Mouse (Mus musculus) kidney, postnatal 14 days (tissue): ENCODE measurements around the gene Zfp385a.

Experiments used
- DNase-seq: peaks from one replicate; pipeline ENCODE4 v3.0.0; 2022; ENCODE audit warnings: mixed read lengths

Gene Zfp385a

GRCm38 (mm10) chr15:103305792-103306645 lies 33.9 kb downstream of the Zfp385a start:
- DNase-seq = peak; percentile 67

DNA sequence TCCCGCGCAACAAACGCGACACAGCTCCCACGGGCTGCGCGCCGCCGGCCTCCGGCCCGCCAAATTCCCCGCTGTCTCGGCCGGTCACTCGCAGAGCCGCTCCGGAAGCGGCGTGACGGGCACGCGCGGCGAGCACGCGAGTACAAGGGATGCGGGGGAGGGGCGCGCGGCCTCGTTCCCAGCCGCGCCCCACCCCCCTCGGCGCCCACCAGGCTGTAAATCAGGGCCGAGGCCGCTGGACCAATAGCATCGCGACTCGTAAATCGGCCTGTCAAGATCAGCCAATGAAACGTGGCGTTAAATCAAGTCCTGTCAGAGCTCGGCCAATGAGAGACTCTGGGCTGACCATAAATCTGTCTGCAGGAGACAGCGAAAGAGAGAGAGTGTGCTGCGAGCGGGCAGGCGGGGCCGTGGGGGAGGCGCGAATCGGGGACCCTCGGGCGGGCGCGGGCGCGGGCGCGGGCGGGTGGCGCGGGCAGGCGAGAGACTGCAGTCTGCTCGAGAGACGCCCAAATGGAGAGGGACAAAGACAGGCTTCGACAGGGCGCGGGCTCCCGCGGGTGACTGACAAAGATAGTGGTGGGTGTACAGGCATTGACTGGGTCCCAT lies 34.7 kb downstream of the Zfp385a start:
- peak; percentile 99 for DNase-seq

GRCm38 (mm10) chr15:103304616-103304969 lies 35.3 kb downstream of the Zfp385a start:
- DNase-seq = no peak

- DNase-seq = no peak
Measured at GRCm38 (mm10) chr15:103303916-103304615, 35.8 kb downstream of the Zfp385a start.

GRCm38 (mm10) chr15:103302341-103303021 lies 37.4 kb downstream of the Zfp385a start:
- DNase-seq = no peak

GRCm38 (mm10) chr15:103301547-103302340 lies 38.1 kb downstream of the Zfp385a start:
- no peak for DNase-seq

DNA sequence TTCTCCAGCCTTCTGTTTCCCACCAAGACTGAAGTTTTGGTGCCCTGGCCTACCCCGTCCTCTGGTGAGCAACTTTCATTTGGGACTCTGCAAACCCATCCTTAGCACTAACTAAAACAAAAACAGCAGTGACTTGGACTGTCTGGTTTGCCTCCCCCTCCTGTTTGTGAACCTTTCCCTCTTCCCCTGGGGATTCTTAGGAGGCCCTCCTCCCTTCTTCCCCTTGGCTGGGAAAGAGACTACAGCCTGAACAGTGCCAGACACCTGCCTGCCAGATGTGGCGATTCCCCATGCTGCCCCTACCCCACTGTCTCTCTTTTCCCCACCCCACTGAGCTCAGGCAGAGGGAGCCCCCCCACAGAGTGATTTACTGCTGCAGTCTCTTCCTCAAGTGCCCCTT lies 38.8 kb downstream of the Zfp385a start:
- DNase-seq = no peak

GRCm38 (mm10) chr15:103300560-103300959 lies 39.3 kb downstream of the Zfp385a start:
- DNase-seq = no peak

DNA sequence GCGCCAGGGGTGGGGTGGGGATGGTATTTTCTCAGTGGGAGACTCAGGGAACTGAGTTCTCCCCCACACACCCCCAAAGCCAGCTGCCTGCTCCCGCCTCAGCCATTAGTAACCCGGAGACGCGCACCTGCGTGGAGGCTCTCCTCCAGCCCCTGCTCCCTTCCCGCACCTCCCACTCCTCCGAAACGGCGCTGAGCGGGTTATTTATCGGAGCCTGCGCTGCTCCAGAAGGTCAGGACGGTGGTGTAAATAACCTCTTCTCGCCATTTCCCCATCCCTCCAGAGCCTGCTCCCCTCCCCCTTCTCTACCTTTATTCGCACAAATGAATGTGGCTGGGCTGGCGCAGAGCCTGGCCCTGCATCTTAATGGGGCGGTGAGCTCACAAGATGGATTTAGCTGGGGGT lies 39.8 kb downstream of the Zfp385a start:
- DNase-seq = no peak

DNA sequence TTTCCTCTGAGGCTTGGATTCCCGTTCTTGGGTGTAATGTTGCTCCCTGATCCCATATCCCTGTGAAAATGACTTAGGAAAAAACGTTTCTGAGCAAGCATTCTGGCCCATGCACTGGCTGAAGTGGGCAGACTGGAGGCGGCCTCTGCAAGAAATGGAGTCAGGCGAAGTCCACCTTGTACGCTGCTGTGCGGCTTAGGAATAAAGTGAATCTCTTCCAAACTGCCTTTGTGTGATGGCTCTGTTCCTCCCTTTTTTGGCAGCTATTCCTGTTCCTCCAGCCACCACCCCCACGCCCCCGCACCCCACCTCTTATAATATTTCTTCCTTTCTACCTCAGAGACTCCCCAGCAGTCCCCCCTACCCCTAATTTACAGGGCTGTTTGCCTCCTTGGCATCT lies 40.2 kb downstream of the Zfp385a start:
- no peak for DNase-seq

DNA sequence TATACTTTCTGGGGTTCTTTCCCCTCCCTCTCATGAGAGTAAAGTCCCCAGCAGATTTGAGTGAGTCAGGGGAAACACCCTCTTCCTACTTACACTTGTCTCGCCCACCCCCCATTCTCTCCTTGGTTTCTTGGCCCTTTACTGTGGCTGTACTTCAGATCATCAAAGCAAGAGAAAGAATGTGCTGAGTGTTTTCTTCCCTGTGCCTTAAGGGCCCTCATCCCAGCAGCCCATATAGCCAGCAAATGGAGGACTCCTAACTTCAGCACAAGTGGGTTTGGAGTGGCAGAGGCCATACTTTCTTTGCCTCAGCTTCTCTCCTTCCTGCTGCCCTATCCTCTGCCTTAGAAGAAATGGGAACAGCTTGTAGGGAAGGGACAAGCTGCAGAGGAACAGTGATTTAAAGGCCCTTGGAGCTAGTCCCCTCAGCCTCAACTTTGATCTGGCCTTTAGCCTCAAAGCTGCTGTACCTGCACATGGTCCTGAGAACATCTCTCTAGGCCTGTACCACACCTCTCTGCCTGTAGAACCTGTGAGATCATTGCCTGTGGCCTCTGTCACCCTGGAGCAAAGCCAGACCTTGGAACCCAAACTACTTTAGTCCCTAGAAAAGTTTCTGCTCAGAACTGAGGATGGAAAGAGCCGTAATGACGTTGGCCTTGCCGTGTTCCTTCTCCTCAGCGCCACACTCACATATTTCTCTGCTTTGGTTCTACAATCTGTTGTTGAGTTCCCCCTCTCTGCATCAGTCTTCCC lies 40.9 kb downstream of the Zfp385a start:
- no peak for DNase-seq

GRCm38 (mm10) chr15:103298026-103298425 lies 41.9 kb downstream of the Zfp385a start:
- DNase-seq = no peak

DNA sequence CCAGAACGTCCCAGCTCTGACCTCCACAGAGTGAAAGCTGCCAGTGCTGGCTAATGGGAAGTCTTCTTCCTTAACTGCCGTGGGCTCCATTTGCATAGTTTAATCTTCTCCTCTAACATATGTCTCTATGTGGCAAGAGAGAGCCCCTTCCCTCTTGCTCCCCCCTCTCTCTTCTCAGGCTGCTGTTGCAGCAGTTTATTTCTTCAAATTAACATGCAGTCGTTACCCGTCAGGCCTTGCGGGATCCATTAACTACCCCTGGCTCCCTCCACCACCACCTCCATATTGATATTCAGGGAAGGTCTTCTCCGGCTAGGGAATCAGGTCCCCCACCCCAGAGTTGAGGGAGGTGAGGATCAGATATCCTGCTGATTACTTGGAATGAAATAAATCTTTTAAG lies 42.6 kb downstream of the Zfp385a start:
- DNase-seq = no peak

DNA sequence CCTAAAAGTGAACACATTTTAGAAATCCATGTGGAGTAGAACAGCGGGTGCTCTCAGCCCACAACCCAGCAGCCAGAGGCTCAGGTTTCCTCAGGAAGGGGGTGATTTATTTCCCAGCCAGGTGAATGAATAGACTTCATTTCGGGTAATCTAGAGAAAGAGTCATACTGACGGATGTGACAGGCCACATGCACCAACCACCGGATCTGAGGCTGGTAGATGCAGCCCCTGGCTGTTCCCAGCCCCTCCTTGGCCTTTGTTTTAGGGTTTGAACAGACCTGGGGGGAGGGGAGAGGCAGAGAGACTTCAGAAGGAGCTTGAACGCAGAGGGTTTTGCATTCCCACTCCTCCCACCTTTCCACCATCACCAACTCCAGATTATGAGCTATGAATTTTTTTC lies 44.0 kb downstream of the Zfp385a start:
- DNase-seq = no peak

DNA sequence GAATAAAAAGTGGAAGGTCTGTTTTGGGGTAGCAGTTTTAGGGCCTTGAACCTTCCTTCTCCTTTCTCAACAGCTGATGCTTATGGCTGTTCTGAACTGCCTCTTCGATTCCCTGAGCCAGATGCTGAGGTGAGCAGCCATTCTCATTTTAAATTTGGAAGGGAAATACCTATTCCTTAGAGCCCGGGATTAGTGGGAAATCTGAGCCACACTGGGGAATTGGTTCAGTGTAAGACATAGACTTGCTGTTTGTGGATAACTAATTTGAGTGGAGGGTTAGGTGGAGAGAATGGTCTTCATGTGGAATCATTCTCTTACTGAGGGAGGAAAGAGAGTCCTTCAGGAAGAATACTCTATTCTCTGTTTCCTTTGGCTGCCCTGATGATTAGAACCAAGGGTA lies 45.2 kb downstream of the Zfp385a start:
- DNase-seq = no peak

- DNase-seq = no peak
Measured at GRCm38 (mm10) chr15:103293375-103293774, 46.5 kb downstream of the Zfp385a start.

- DNase-seq = no peak
Measured at GRCm38 (mm10) chr15:103292673-103293345, 47.1 kb downstream of the Zfp385a start.

- no peak for DNase-seq
Measured at GRCm38 (mm10) chr15:103290843-103291242, 49.0 kb downstream of the Zfp385a start.

DNA sequence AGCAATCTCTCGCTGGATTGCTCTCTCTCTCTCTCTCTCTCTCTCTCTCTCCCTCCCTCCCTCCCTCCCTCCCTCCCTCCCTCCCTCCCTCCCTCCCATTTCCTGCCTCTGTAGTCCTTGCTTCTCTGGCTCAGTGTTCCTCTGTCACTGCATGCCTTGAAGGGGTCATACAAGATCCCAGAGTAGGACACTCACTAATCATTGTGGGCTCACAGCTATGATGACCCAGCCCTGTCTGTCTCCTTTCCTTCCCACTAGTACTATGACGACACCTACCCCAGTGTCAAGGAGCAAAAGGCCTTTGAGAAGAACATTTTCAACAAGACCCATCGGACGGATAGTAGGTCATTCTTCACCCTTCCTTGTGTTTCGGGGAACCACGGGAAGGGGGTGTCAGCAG lies 49.5 kb downstream of the Zfp385a start:
- no peak for DNase-seq

DNA sequence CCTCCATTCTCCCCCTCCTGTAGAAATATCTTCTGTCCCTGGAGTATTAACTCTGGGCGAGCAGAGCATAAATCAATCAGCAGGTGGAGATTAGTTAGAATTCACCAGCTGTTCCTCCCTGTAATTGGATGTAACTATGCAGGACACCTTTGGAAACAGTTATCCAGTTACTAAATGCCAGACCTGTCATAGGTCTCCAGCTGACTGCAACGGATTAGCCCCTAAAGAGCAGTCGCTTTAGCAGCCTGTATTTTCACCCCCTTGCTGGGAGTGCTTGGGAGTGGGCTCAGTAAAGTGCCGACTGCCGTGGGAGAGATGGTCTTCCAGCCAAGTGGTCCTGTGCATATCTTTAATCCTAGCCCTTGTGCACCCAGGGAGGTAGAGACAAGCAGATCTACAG lies 50.3 kb downstream of the Zfp385a start:
- DNase-seq = no peak

- DNase-seq = peak; percentile 60
Measured at GRCm38 (mm10) chr15:103285778-103286417, 54.0 kb downstream of the Zfp385a start.
